Mouse (Mus musculus): ENCODE measurements at regions not wholly inside any gene's neighbourhood (a gene's known extent, or its start where the extent isn't known, plus 50 kb on each side); places are given as distances from the start of the nearest gene placed in this dataset.
A peak's percentile ranks its signal among the peaks of the same experiment; 100 is the strongest.

- no peaks in the 10 kb centered on the region for H3K9me3 ChIP-seq (replicated peaks; ENCODE audit: control insufficient read depth, insufficient read depth, low read length, poor library complexity, severe bottlenecking)
- H3K27ac ChIP-seq (ENCODE audit: insufficient read depth, low read length), result no peak overlapping the region
- H3K4me3 ChIP-seq (ENCODE audit: low read depth, low read length), result no peak overlapping the region
- TF ChIP-seq EP300 (IDR thresholded peaks at IDR 0.05; ENCODE audit: insufficient read depth, low read depth, low read length) (0 out of 2 replicates have a peak, but pooled peaks have one; percentile 42), POLR2A (IDR thresholded peaks at IDR 0.05; ENCODE audit: insufficient read depth, low read length) (no peak)
- no peaks in the 10 kb centered on the region for H3K27me3 ChIP-seq (ENCODE audit: control insufficient read depth, insufficient read depth, low read length, poor library complexity, severe bottlenecking)
- H3K36me3 ChIP-seq (ENCODE audit: control insufficient read depth, insufficient read depth, low read length, poor library complexity, severe bottlenecking), result no peaks in the 10 kb centered on the region
- no peaks in the 10 kb centered on the region for H3K4me1 ChIP-seq (ENCODE audit: control insufficient read depth, insufficient read depth, low read length)
- H3K9ac ChIP-seq (ENCODE audit: low read depth, poor library complexity, severe bottlenecking), result no peak overlapping the region
Measured at GRCm38 (mm10) chr3:38564844-38565243, 80.2 kb upstream of the Ankrd50 start.

GRCm38 (mm10) chr3:38564364-38564763 lies 79.7 kb upstream of the Ankrd50 start:
- no peaks in the 10 kb centered on the region for H3K36me3 ChIP-seq (ENCODE audit: control insufficient read depth, insufficient read depth, low read length, poor library complexity, severe bottlenecking)
- no peak overlapping the region for H3K9ac ChIP-seq (ENCODE audit: low read depth, poor library complexity, severe bottlenecking)
- H3K27me3 ChIP-seq (ENCODE audit: control insufficient read depth, insufficient read depth, low read length, poor library complexity, severe bottlenecking), result no peaks in the 10 kb centered on the region
- no peak overlapping the region for H3K27ac ChIP-seq (ENCODE audit: insufficient read depth, low read length)
- H3K9me3 ChIP-seq (replicated peaks; ENCODE audit: control insufficient read depth, insufficient read depth, low read length, poor library complexity, severe bottlenecking), result no peaks in the 10 kb centered on the region
- no peak overlapping the region for H3K4me3 ChIP-seq (ENCODE audit: low read depth, low read length)
- no peaks in the 10 kb centered on the region for H3K4me1 ChIP-seq (ENCODE audit: control insufficient read depth, insufficient read depth, low read length)
- no peak for TF ChIP-seq EP300 (IDR thresholded peaks at IDR 0.05; ENCODE audit: insufficient read depth, low read depth, low read length)
- no peak for TF ChIP-seq CTCF (IDR thresholded peaks at IDR 0.05; ENCODE audit: low read depth, low read length)
- no peak for TF ChIP-seq POLR2A (IDR thresholded peaks at IDR 0.05; ENCODE audit: insufficient read depth, low read length)

- no peak overlapping the region for H3K9ac ChIP-seq (ENCODE audit: low read depth, poor library complexity, severe bottlenecking)
- H3K4me3 ChIP-seq (ENCODE audit: low read depth, low read length), result no peak overlapping the region
- no peak overlapping the region for H3K27ac ChIP-seq (ENCODE audit: insufficient read depth, low read length)
- TF ChIP-seq POLR2A (IDR thresholded peaks at IDR 0.05; ENCODE audit: insufficient read depth, low read length) (no peak), CTCF (IDR thresholded peaks at IDR 0.05; ENCODE audit: low read depth, low read length) (no peak), EP300 (IDR thresholded peaks at IDR 0.05; ENCODE audit: insufficient read depth, low read depth, low read length) (no peak)
- no peaks in the 10 kb centered on the region for H3K9me3 ChIP-seq (replicated peaks; ENCODE audit: control insufficient read depth, insufficient read depth, low read length, poor library complexity, severe bottlenecking)
- no peaks in the 10 kb centered on the region for H3K4me1 ChIP-seq (ENCODE audit: control insufficient read depth, insufficient read depth, low read length)
- H3K27me3 ChIP-seq (ENCODE audit: control insufficient read depth, insufficient read depth, low read length, poor library complexity, severe bottlenecking), result no peaks in the 10 kb centered on the region
- no peaks in the 10 kb centered on the region for H3K36me3 ChIP-seq (ENCODE audit: control insufficient read depth, insufficient read depth, low read length, poor library complexity, severe bottlenecking)
Measured at GRCm38 (mm10) chr3:38561186-38561585, 76.5 kb upstream of the Ankrd50 start.

- TF ChIP-seq EP300 (IDR thresholded peaks at IDR 0.05; ENCODE audit: insufficient read depth, low read depth, low read length) (no peak), POLR2A (IDR thresholded peaks at IDR 0.05; ENCODE audit: insufficient read depth, low read length) (no peak), CTCF (IDR thresholded peaks at IDR 0.05; ENCODE audit: low read depth, low read length) (no peak)
- Histone ChIP-seq H3K27me3 (ENCODE audit: control insufficient read depth, insufficient read depth, low read length, poor library complexity, severe bottlenecking) (no peaks in the 10 kb centered on the region), H3K9ac (ENCODE audit: low read depth, poor library complexity, severe bottlenecking) (no peak overlapping the region), H3K36me3 (ENCODE audit: control insufficient read depth, insufficient read depth, low read length, poor library complexity, severe bottlenecking) (no peaks in the 10 kb centered on the region), H3K9me3 (replicated peaks; ENCODE audit: control insufficient read depth, insufficient read depth, low read length, poor library complexity, severe bottlenecking) (no peaks in the 10 kb centered on the region), H3K27ac (ENCODE audit: insufficient read depth, low read length) (no peak overlapping the region), H3K4me1 (ENCODE audit: control insufficient read depth, insufficient read depth, low read length) (no peaks in the 10 kb centered on the region), H3K4me3 (ENCODE audit: low read depth, low read length) (no peak overlapping the region)
Measured at GRCm38 (mm10) chr3:38555939-38556338, 71.3 kb upstream of the Ankrd50 start.

- Histone ChIP-seq H3K27ac (ENCODE audit: insufficient read depth, low read length) (no peak overlapping the region), H3K4me3 (ENCODE audit: low read depth, low read length) (no peak overlapping the region), H3K4me1 (ENCODE audit: control insufficient read depth, insufficient read depth, low read length) (no peaks in the 10 kb centered on the region), H3K9me3 (replicated peaks; ENCODE audit: control insufficient read depth, insufficient read depth, low read length, poor library complexity, severe bottlenecking) (no peaks in the 10 kb centered on the region), H3K9ac (ENCODE audit: low read depth, poor library complexity, severe bottlenecking) (no peak overlapping the region), H3K27me3 (ENCODE audit: control insufficient read depth, insufficient read depth, low read length, poor library complexity, severe bottlenecking) (no peaks in the 10 kb centered on the region), H3K36me3 (ENCODE audit: control insufficient read depth, insufficient read depth, low read length, poor library complexity, severe bottlenecking) (no peaks in the 10 kb centered on the region)
- no peak for TF ChIP-seq CTCF (IDR thresholded peaks at IDR 0.05; ENCODE audit: low read depth, low read length)
Measured at GRCm38 (mm10) chr3:38553470-38554043, 68.9 kb upstream of the Ankrd50 start.

GRCm38 (mm10) chr3:38547032-38547431 lies 62.4 kb upstream of the Ankrd50 start:
- H3K4me3 ChIP-seq (ENCODE audit: low read depth, low read length), result no peak overlapping the region
- H3K36me3 ChIP-seq (ENCODE audit: control insufficient read depth, insufficient read depth, low read length, poor library complexity, severe bottlenecking), result no peaks in the 10 kb centered on the region
- H3K4me1 ChIP-seq (ENCODE audit: control insufficient read depth, insufficient read depth, low read length), result no peaks in the 10 kb centered on the region
- H3K27ac ChIP-seq (ENCODE audit: insufficient read depth, low read length), result no peak overlapping the region
- no peak overlapping the region for H3K9ac ChIP-seq (ENCODE audit: low read depth, poor library complexity, severe bottlenecking)
- H3K27me3 ChIP-seq (ENCODE audit: control insufficient read depth, insufficient read depth, low read length, poor library complexity, severe bottlenecking), result no peaks in the 10 kb centered on the region
- TF ChIP-seq CTCF (IDR thresholded peaks at IDR 0.05; ENCODE audit: low read depth, low read length) (no peak), POLR2A (IDR thresholded peaks at IDR 0.05; ENCODE audit: insufficient read depth, low read length) (no peak), EP300 (IDR thresholded peaks at IDR 0.05; ENCODE audit: insufficient read depth, low read depth, low read length) (no peak)
- no peaks in the 10 kb centered on the region for H3K9me3 ChIP-seq (replicated peaks; ENCODE audit: control insufficient read depth, insufficient read depth, low read length, poor library complexity, severe bottlenecking)
